Mouse (Mus musculus) forebrain, embryonic 13.5 days (tissue): ENCODE results near the gene Syt2. TPM values are rescaled to one million over a fixed set of nuclear protein-coding genes. Genes with fewer than 3 reads are reported as not detected.

Source experiments
- ATAC-seq: fragments of 200-750 bp; cut with Nextera tagmentation; 2 replicates; pipeline ENCODE4 v1.8.0; 2017
- H3K27ac ChIP-seq: fragments of 300-500 bp; sonication (generic); 2 replicates; pipeline ENCODE4 v1.5.1; 2015; ENCODE audit warnings: inconsistent platforms, mild to moderate bottlenecking, moderate library complexity
- H3K27me3 ChIP-seq: fragments of 300-500 bp; sonication (generic); 2 replicates; pipeline ENCODE4 v1.6.1; 2015; ENCODE audit warnings: mild to moderate bottlenecking, inconsistent platforms
- H3K36me3 ChIP-seq: fragments of 300-500 bp; sonication (generic); 2 replicates; pipeline ENCODE4 v1.6.1; 2015; ENCODE audit warnings: mild to moderate bottlenecking, inconsistent platforms; ENCODE audit not compliant: poor library complexity, severe bottlenecking
- H3K4me1 ChIP-seq: fragments of 300-500 bp; sonication (generic); 2 replicates; pipeline ENCODE4 v1.6.1; 2015; ENCODE audit warnings: inconsistent platforms
- H3K4me2 ChIP-seq: fragments of 300-500 bp; sonication (generic); 2 replicates; pipeline ENCODE4 v1.6.1; 2015; ENCODE audit warnings: inconsistent platforms, mild to moderate bottlenecking, moderate library complexity
- H3K4me3 ChIP-seq: fragments of 300-500 bp; sonication (generic); 2 replicates; pipeline ENCODE4 v1.5.1; 2015; ENCODE audit warnings: mild to moderate bottlenecking, inconsistent platforms
- H3K9ac ChIP-seq: fragments of 300-500 bp; sonication (generic); 2 replicates; pipeline ENCODE4 v1.6.1; 2015; ENCODE audit warnings: mild to moderate bottlenecking, inconsistent platforms
- H3K9me3 ChIP-seq: fragments of 300-500 bp; sonication (generic); replicated peaks from 2 replicates; pipeline ENCODE4 v1.6.1; 2016; ENCODE audit warnings: inconsistent platforms
- WGBS: fragments of 180-500 bp; shearing (Covaris S2); methylation state at CpG from one replicate; pipeline ENCODE4 v1.1.7; 2015; 5-methylcytosine and 5-hydroxymethylcytosine counted together
- polyA plus RNA-seq: library from polyadenylated mRNA; unstranded; fragments of >200 nt; fragmentation: Nextera tagmentation; extraction: Ambion mirVana; gene quantifications from 2 replicates; pipeline ENCODE4 v1.2.1, GENCODE M21; 2015

Syt2 gene
- polyA plus RNA-seq, 1 experiment from 2014 or later = 1.1 TPM

DNA sequence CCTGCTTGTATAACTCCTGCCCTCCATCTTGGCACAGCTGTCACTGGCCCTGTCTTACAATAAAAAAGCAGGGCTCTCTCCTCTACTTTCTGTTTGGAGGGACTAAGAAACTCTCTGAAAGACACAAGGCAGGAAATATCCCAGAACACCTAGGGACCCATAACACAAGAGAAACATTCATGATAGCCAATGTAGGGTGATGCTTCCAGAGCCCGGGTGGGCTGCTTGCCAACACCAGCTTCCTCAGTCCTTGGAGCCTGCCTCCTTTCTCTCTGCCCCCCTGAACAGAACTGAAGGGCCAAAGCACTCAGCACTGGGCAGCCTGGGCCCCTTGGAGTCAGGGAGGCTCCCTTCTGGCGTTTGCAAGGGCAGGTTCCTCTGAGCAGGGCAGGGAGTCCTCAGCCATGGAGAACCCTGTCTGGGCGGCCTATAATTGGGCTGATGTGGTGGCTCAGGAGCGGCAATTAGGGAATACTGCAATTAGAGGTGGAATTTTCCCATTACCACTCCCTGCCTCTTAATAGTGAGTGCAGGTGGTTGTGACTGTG is 5.4 kb downstream of the Syt2 start:
- no peak overlapping the region for H3K4me3 ChIP-seq
- 0 out of 2 replicates have a peak, but pooled peaks have one; percentile 34 for ATAC-seq
- H3K27me3 ChIP-seq = peaks cover 65% of the 10 kb centered on the region
- no peaks in the 10 kb centered on the region for H3K9me3 ChIP-seq
- H3K9ac ChIP-seq = no peak overlapping the region
- H3K27ac ChIP-seq = no peak overlapping the region
- H3K4me1 ChIP-seq = peaks cover 29% of the 10 kb centered on the region
- 22% methylated on average over 4 of the region's 4 CpGs for WGBS
- H3K36me3 ChIP-seq = no peaks in the 10 kb centered on the region
- H3K4me2 ChIP-seq = peak overlapping the region; percentile 1; the same call in 1 of the 2 replicates

DNA sequence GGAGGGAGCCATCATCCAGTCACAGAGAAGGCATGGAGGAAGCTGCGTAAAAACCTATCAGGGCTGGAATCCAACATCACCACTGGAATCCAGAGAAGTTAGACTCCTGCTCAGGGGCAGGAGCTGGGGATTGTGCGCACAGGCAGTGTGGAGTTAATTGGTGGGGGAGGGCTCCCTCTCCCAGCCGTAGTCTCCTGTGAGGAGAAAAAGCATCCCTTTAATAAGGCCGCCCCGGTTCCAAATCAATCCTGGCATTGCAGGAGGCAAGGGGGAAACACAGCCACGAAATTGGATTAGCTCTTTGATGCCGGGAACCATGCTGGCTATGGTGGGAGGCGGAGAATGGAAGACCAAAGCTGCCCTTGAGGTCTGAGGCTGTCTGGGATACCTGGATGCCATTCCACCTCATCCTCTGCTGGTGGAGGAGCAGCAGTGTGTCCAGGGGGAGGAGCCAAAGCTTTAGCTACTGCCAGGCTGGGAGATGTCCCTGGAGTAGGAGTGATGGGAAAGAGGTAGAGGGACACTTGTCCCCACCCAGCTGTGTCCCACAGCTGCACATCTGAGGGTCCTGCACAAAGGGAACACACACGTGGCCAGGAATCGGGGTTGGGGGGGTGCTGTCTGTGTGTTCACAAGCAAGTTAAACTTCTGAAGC is 7.3 kb downstream of the Syt2 start:
- H3K4me3 ChIP-seq = no peak overlapping the region
- 5% methylated on average over 10 of the region's 10 CpGs for WGBS
- no peaks in the 10 kb centered on the region for H3K9me3 ChIP-seq
- no peaks in the 10 kb centered on the region for H3K36me3 ChIP-seq
- H3K4me2 ChIP-seq = 0 out of 2 replicates have a peak overlapping the region, but pooled peaks have one; percentile 1
- peaks cover 27% of the 10 kb centered on the region for H3K4me1 ChIP-seq
- H3K27me3 ChIP-seq = peaks cover 47% of the 10 kb centered on the region
- H3K27ac ChIP-seq = no peak overlapping the region
- ATAC-seq = no peak
- peak overlapping the region; percentile 21; the same call in 1 of the 2 replicates for H3K9ac ChIP-seq

DNA sequence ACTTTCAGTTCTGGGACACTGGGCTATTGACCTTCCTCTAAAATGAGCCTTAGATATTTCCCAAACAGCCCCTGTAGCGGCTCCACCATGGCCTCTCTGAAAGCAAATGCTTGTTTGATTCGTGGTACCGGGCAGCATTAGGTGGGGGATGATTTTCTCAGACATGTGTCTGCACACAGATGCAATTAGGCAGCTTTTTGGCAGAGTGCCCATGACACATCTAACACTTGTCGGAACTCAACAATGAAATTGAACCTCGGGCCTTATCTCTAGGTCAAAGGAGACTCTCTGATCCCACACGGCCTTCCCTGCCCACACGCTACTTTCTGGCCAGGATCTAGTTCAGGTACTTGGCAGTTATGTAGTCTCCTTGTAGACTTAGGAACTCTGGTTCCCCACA is 12.4 kb downstream of the Syt2 start:
- Histone ChIP-seq H3K27ac (no peak overlapping the region), H3K27me3 (peaks cover 8% of the 10 kb centered on the region; the same call in 1 of the 2 replicates), H3K4me1 (peaks cover 10% of the 10 kb centered on the region), H3K4me3 (no peak overlapping the region), H3K36me3 (no peaks in the 10 kb centered on the region), H3K9ac (no peak overlapping the region), H3K4me2 (no peak overlapping the region), H3K9me3 (no peaks in the 10 kb centered on the region)
- no peak for ATAC-seq
- whole genome bisulfite sequencing = 49% methylated on average over 7 of the region's 7 CpGs

DNA sequence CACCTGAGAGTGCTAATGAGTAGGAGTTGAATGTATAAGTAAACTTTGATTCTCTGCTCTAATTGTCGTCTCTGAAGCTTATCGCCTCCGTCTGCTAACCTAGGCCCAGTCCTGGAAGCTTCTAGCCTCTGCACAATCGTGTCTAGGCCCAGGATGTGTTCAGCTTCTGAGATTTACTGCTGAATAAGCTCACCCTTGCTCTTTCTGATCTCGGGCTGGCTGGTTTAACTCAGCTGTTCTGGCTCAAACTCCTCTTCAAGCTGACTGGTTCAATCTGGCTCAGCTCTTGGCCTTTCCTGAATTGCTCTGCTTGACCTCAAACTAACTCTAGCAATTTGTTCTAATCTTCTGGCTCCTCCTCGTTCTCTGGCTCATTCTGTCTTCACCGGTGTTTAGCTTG is 13.7 kb downstream of the Syt2 start:
- no peaks in the 10 kb centered on the region for H3K9me3 ChIP-seq
- H3K36me3 ChIP-seq = no peaks in the 10 kb centered on the region
- no peak overlapping the region for H3K9ac ChIP-seq
- ATAC-seq = no peak
- H3K4me3 ChIP-seq = no peak overlapping the region
- peaks cover 7% of the 10 kb centered on the region for H3K4me1 ChIP-seq
- no peak overlapping the region for H3K4me2 ChIP-seq
- no peak overlapping the region for H3K27ac ChIP-seq
- H3K27me3 ChIP-seq = peaks cover 5% of the 10 kb centered on the region; the same call in 1 of the 2 replicates
- 63% methylated on average over 7 of the region's 7 CpGs for WGBS

DNA sequence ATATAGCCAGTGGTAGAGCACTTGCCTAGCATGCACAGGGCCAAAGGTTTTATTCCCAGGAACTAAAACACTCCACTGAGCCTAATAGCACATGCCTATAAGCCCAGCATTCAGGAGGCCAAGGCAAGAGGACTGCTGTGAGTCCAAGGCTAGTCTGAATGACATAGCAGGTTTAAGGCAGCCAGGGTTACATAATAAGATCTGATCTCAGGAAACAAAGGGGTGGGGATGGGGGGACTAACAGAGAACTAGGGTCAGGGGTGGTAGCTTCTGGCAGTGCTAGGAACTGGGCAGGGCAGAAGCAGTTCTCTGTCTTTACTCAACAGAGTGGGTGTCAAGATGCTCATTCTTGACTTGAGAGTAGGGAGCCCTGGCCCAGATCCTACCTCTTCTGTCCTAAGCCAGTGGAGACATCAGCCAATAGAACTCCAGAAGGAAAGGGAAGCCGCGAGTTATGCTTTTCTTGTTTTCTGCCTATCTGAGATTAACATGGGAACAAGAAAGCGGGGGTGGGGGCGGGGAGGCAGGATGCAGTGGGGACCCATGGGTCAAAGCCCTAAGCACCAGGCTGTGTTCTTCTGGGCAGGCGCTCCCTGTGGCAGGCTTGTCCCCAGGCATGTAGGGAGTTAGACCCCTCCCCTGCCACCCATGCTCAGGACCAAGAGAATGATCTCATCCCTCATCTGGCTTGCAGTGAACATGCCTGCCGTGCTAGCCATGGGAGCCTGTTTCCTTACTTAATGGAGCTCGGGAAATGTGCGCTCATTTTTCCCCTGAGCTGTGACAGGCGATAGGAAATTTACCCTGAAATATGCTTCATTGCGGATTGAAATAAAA is 25.0 kb downstream of the Syt2 start:
- no peak for ATAC-seq
- WGBS = 83% methylated on average over 10 of the region's 10 CpGs
- H3K9me3 ChIP-seq = no peaks in the 10 kb centered on the region
- H3K9ac ChIP-seq = no peak overlapping the region
- no peaks in the 10 kb centered on the region for H3K36me3 ChIP-seq
- H3K4me2 ChIP-seq = no peak overlapping the region
- H3K27me3 ChIP-seq = 0 out of 2 replicates have a peak, but pooled peaks cover 3% of the 10 kb centered on the region
- no peak overlapping the region for H3K27ac ChIP-seq
- H3K4me3 ChIP-seq = no peak overlapping the region
- H3K4me1 ChIP-seq = no peaks in the 10 kb centered on the region

DNA sequence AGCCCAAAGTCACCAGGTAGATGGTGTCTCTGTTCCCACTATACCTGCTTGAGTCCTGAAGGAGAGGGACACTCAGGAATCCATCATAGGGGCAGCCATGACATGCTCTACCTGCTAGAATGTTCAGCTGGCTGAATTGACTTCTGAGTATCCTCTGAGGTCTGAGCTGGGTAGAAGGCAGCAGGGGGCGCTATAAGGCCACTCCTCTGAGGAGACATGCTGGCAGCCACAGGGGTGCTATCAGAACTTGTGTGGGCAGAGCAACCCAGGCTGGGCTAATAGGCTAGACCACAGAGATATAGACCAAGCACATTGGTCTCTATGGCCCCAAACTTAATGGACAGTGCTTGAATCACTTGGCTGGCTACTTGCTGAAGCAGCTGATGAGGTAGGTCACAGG is 27.8 kb downstream of the Syt2 start:
- Histone ChIP-seq H3K4me1 (no peaks in the 10 kb centered on the region), H3K27me3 (0 out of 2 replicates have a peak, but pooled peaks cover 3% of the 10 kb centered on the region), H3K4me3 (no peak overlapping the region), H3K27ac (no peak overlapping the region), H3K9ac (no peak overlapping the region), H3K4me2 (no peak overlapping the region), H3K36me3 (no peaks in the 10 kb centered on the region), H3K9me3 (no peaks in the 10 kb centered on the region)
- ATAC-seq = no peak
- 5% methylated on average over 1 of the region's 1 CpGs for WGBS

DNA sequence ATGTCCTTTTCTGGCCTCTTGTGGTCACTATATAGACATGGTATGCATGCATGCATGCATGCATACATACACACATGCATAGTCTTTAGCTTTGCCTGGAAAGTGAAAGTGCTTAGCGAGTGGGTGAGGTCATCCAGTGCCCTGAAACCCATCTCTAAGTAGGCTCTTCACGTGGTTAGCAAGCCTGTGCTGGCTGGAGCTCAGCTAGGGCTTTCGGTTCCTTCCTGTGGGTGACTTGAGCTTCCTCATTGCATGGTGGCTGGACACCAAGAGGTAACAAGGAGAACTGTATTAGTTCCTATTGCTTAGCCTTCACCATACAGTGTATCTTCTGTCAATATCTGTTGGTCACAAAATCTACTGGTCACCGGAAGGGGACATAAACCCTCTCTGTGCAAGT is 33.0 kb downstream of the Syt2 start:
- Histone ChIP-seq H3K27ac (no peak overlapping the region), H3K9me3 (no peaks in the 10 kb centered on the region), H3K9ac (no peak overlapping the region), H3K27me3 (no peaks in the 10 kb centered on the region), H3K4me3 (no peak overlapping the region), H3K4me2 (no peak overlapping the region), H3K36me3 (no peaks in the 10 kb centered on the region), H3K4me1 (no peaks in the 10 kb centered on the region; the same call in 1 of the 2 replicates)
- ATAC-seq = no peak
- WGBS = 83% methylated on average over 4 of the region's 4 CpGs

DNA sequence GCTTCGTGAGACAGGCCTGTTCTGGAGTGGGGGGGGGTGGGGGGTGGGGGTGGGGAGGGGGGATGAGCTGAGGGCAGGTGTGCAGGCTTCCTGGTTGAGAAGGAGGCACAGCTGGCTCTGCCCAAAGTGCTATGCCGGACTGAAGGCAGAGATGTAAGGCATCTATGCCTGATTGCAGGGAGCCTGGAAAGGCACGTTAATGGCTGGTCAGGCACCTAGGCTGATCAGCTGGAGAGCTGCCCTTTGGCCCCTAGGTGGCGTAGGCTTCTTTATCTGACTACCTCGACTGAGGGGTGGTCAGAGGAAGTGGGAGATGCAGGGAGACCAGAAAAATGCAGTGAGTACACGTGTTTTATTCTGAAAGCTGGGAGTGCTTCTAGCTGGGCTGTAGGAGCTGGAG is 34.1 kb downstream of the Syt2 start:
- no peaks in the 10 kb centered on the region for H3K9me3 ChIP-seq
- H3K4me1 ChIP-seq = no peaks in the 10 kb centered on the region; the same call in 1 of the 2 replicates
- no peak overlapping the region for H3K4me3 ChIP-seq
- 17% methylated on average over 6 of the region's 6 CpGs for WGBS
- no peaks in the 10 kb centered on the region for H3K27me3 ChIP-seq
- no peak overlapping the region for H3K27ac ChIP-seq
- no peak overlapping the region for H3K4me2 ChIP-seq
- no peak overlapping the region for H3K9ac ChIP-seq
- no peaks in the 10 kb centered on the region for H3K36me3 ChIP-seq
- no peak for ATAC-seq

DNA sequence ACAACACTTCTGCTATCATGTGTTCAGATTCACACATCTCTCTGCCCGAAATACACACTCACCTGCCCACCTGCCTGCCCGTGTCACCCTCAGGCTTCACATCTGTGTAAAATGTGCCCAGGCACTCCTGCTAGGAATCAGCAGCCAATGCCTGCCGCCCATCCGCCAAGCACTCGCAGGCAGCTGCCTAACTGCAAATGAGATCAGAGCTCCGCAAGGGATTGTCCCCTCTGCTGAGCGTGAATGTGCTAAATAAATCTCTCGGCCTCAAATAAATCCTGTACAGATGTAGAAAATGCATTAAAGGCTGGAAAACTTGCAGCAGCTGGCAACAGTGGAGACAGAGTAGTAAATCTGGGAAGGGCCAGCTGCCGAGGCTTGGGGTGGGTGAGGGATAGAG is 36.0 kb downstream of the Syt2 start:
- H3K9ac ChIP-seq = no peak overlapping the region
- H3K4me3 ChIP-seq = no peak overlapping the region
- WGBS = 58% methylated on average over 9 of the region's 9 CpGs
- H3K27ac ChIP-seq = no peak overlapping the region; the same call in 1 of the 2 replicates
- H3K4me2 ChIP-seq = no peak overlapping the region
- H3K27me3 ChIP-seq = no peaks in the 10 kb centered on the region
- no peaks in the 10 kb centered on the region; the same call in 1 of the 2 replicates for H3K4me1 ChIP-seq
- no peaks in the 10 kb centered on the region for H3K36me3 ChIP-seq
- H3K9me3 ChIP-seq = no peaks in the 10 kb centered on the region
- ATAC-seq = no peak

DNA sequence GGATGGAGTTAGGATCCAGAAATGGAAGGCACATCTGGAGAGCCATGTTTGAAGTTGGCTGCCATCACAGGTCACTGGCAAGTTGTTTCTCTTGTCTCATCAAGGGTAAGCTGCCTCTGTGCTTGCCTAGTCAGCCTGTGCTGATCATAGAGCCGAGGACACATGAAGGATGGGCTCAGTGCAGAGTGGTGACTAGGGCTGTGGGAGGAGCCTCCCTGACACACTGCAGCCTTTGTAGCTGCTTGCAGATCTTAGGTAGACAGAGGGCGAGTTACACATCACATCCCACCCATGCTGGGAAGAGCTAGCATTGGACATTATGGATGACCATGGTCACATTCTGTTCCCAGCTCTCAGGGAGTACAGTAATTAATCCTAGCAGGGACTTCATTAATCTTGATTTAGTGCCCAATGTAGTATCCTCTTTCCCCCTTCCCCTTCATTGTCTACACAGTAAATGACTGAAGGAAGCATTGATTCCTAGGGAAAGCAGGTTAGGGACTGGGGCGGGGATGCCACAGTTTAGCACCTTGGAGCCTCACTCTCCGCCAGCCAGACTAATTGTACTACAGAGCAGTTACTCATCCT is 40.5 kb downstream of the Syt2 start:
- Histone ChIP-seq H3K36me3 (no peaks in the 10 kb centered on the region), H3K27ac (no peak overlapping the region), H3K9me3 (no peaks in the 10 kb centered on the region), H3K4me3 (no peak overlapping the region), H3K9ac (no peak overlapping the region), H3K4me1 (no peaks in the 10 kb centered on the region), H3K4me2 (no peak overlapping the region), H3K27me3 (no peaks in the 10 kb centered on the region)
- ATAC-seq = no peak
- WGBS = 74% methylated on average over 4 of the region's 4 CpGs

DNA sequence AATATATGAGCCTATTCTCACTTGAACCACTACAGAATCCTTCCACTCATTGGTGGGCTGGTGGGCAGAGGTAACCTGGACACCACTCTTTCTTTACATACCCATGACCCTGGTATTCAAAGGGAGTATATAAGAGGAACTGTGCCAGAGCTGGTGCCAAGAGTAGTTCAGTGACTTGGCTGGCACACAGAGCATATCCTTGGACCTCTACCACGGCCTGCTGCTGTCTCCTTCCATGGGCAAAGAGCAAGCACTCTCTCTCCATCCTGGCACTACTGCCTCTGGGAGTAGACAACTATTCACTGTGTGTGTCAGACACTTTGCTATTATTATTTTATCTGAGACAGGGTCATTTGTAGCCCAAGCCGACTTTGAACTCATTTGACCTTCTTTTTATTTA is 49.8 kb downstream of the Syt2 start:
- no peaks in the 10 kb centered on the region for H3K36me3 ChIP-seq
- H3K27ac ChIP-seq = no peak overlapping the region
- no peak overlapping the region for H3K4me2 ChIP-seq
- ATAC-seq = no peak
- H3K27me3 ChIP-seq = no peaks in the 10 kb centered on the region
- H3K9ac ChIP-seq = no peak overlapping the region
- 83% methylated on average over 2 of the region's 2 CpGs for WGBS
- H3K4me1 ChIP-seq = peaks cover 24% of the 10 kb centered on the region
- H3K4me3 ChIP-seq = no peak overlapping the region
- H3K9me3 ChIP-seq = no peaks in the 10 kb centered on the region

DNA sequence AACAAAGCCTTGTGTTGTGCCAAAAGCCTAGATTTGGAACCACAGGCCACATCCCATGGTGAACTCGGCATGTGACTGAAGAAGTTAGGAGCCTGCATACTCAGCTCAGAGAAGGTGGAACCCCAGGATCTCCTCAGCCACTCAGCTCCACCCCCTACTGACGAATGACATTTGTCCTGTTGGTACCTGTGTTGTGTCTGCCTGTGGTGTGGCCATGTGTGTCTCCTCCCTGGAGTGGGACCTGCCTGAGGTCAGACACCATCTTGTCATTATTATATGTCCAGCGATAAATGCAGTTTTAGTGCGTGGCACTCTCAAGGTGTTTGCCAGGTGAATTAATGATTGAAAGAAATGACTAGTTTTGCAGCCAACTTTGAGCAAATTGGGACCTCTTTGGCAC is 50.6 kb downstream of the Syt2 start:
- Histone ChIP-seq H3K9ac (no peak overlapping the region), H3K36me3 (no peaks in the 10 kb centered on the region), H3K4me2 (no peak overlapping the region), H3K27me3 (no peaks in the 10 kb centered on the region), H3K4me1 (peaks cover 24% of the 10 kb centered on the region), H3K4me3 (no peak overlapping the region), H3K9me3 (no peaks in the 10 kb centered on the region), H3K27ac (no peak overlapping the region)
- WGBS = 86% methylated on average over 4 of the region's 4 CpGs
- no peak for ATAC-seq
